Mouse (Mus musculus) inflammation-experienced regulatory T-cells, adult 16 weeks (primary cell): ENCODE results near the gene Pfdn4. TPM values are rescaled to one million over a fixed set of nuclear protein-coding genes. Genes with fewer than 3 reads are reported as not detected.

ENCODE experiments used
- polyA plus RNA-seq: library from polyadenylated mRNA; unstranded; fragments of 100-300 nt; shearing (Covaris generic); gene quantifications from one replicate; pipeline ENCODE4 v1.2.1, GENCODE M21; 2017

Pfdn4 gene
- 54.6 TPM for polyA plus RNA-seq

DNA sequence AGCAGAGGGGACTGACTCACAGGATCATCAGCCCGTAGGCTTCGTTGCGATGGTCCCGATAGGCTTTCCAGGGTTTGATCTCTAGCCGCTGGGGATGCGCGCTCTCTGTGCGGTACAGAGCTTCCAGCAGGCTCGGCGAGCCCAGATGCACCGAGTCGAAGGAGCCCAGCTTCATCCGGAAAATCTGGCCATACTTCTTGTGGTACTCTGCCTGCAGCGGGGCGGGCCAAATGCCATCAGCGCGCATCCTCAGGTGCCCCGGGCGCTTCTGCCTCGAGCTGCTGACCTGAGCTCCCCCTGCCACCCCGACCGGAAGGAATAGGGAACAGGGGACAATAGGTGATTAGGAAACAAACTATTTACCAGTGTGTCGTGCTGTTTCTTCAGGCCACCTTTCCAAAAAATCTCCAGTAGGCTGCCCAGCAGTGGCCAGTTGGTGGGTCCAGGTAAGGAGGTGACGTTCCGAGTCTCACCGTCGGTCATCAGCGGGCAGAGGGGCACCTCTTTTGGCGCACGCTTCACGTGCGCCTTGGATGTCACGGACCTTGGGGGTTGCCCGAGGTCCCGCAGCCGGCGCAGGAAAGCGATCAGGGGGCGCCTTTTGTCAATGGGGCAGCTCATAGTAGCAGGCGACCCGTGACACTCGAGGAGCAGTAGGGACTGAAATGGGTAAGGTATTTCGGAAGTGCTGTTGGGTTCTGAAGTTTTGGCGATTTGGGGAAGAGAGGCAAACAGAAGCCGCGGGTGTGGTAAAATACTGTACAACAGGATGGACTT is at the start of gene Pfdn4:
Pfdn4 (plus strand) TSS at position 275 of the 777 bp plus-strand sequence.

DNA sequence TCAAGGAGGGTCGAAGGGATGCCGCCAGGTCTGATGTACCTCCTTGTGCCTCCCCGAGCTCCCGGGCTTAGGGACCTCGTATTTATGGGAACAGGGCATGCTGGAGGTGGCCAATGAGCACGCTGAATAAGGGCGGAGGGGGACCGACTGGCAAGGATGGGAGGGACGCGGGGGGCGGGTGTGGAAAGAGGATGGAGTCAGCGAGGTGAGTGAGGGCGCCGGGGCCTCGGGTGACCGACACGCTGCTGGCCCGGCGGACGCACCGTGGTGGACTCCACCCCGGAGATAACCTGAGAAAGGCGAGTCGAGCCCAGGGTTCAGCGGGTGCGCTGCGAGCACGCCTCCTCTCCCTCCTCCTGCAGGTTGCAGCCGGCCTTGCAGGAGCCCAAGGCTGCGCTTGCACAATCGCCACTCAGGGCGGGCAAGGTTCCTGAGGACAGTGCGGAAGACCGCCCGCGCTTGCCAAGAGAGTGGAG is 901 bp downstream of the Pfdn4 start, which contains the start of gene Cyp24a1:
Cyp24a1 (minus strand) TSS at position 55 of the 476 bp plus-strand sequence.

Other genes with a start within 250 kb of the Pfdn4 start
- gene Bcas1, start 68.6 kb upstream of the Pfdn4 start, polyA plus RNA-seq: 6.6 TPM
- gene Cyp24a1, start 717 bp downstream of the Pfdn4 start, polyA plus RNA-seq: not detected
- gene 4930470P17Rik, start 105.6 kb downstream of the Pfdn4 start, polyA plus RNA-seq: not detected
- not detected for gene Dok5, start 235.4 kb downstream of the Pfdn4 start, polyA plus RNA-seq